Mouse (Mus musculus) cerebellum, postnatal 10 days (tissue): ENCODE measurements around the gene Fkbpl.

Experiments
- DNase-seq, 2 experiments: peaks; one replicate each; pipeline ENCODE4 v3.0.0; 2021; ENCODE audit warnings: mixed read lengths in 2 of 2

The Fkbpl gene

GRCm38 (mm10) chr17:34627093-34627942 is 17.2 kb upstream of the Fkbpl start:
- DNase-seq: peak; percentile 93 to 95

GRCm38 (mm10) chr17:34627943-34628643 is 16.5 kb upstream of the Fkbpl start, which contains the start of gene Ppt2:
TSS of gene Ppt2 (minus strand) at chr17:34628510.
- peak; percentile 82 to 86 for DNase-seq

- peak in 1 of 2 experiments; percentile 27 for DNase-seq
Observed at GRCm38 (mm10) chr17:34628644-34628967, 16.0 kb upstream of the Fkbpl start.

- peak; percentile 72 to 74 for DNase-seq
Observed at GRCm38 (mm10) chr17:34629221-34629751, 15.3 kb upstream of the Fkbpl start, which contains the start of gene Prrt1. TSS of gene Prrt1 (plus strand) at chr17:34629533.

GRCm38 (mm10) chr17:34629796-34630603 is 14.6 kb upstream of the Fkbpl start:
- peak; percentile 86 for DNase-seq

GRCm38 (mm10) chr17:34630761-34631301 is 13.7 kb upstream of the Fkbpl start:
- peak; percentile 71 to 78 for DNase-seq

- peak; percentile 65 to 66 for DNase-seq
Observed at GRCm38 (mm10) chr17:34631647-34632046, 12.9 kb upstream of the Fkbpl start.

GRCm38 (mm10) chr17:34632261-34632691 is 12.3 kb upstream of the Fkbpl start:
- peak; percentile 74 to 78 for DNase-seq

GRCm38 (mm10) chr17:34635671-34636070 is 8.9 kb upstream of the Fkbpl start:
- no peak for DNase-seq

- DNase-seq: no peak
Observed at GRCm38 (mm10) chr17:34637459-34637858, 7.1 kb upstream of the Fkbpl start.

GRCm38 (mm10) chr17:34639461-34640255 is 4.9 kb upstream of the Fkbpl start:
- peak in 1 of 2 experiments; percentile 49 for DNase-seq

- peak; percentile 81 to 88 for DNase-seq
Observed at GRCm38 (mm10) chr17:34640778-34641601, 3.6 kb upstream of the Fkbpl start.

- DNase-seq: no peak
Observed at GRCm38 (mm10) chr17:34641945-34642344, 2.6 kb upstream of the Fkbpl start.

GRCm38 (mm10) chr17:34643379-34643778 is 1.2 kb upstream of the Fkbpl start:
- no peak for DNase-seq

GRCm38 (mm10) chr17:34643944-34644343 is 620 bp upstream of the Fkbpl start:
- DNase-seq: peak in 1 of 2 experiments; percentile 47

GRCm38 (mm10) chr17:34645256-34645829 is 779 bp downstream of the Fkbpl start:
- no peak for DNase-seq

GRCm38 (mm10) chr17:34645831-34646511 is 1.4 kb downstream of the Fkbpl start:
- DNase-seq: peak; percentile 48 to 56

- DNase-seq: peak; percentile 95 to 97
Observed at GRCm38 (mm10) chr17:34646906-34647787, 2.6 kb downstream of the Fkbpl start, which contains the start of gene Atf6b. TSS of gene Atf6b (plus strand) at chr17:34647146.
